Mouse (Mus musculus): ENCODE measurements at regions not wholly inside any gene's neighbourhood (a gene's known extent, or its start where the extent isn't known, plus 50 kb on each side); places are given as distances from the start of the nearest gene placed in this dataset.

DNA sequence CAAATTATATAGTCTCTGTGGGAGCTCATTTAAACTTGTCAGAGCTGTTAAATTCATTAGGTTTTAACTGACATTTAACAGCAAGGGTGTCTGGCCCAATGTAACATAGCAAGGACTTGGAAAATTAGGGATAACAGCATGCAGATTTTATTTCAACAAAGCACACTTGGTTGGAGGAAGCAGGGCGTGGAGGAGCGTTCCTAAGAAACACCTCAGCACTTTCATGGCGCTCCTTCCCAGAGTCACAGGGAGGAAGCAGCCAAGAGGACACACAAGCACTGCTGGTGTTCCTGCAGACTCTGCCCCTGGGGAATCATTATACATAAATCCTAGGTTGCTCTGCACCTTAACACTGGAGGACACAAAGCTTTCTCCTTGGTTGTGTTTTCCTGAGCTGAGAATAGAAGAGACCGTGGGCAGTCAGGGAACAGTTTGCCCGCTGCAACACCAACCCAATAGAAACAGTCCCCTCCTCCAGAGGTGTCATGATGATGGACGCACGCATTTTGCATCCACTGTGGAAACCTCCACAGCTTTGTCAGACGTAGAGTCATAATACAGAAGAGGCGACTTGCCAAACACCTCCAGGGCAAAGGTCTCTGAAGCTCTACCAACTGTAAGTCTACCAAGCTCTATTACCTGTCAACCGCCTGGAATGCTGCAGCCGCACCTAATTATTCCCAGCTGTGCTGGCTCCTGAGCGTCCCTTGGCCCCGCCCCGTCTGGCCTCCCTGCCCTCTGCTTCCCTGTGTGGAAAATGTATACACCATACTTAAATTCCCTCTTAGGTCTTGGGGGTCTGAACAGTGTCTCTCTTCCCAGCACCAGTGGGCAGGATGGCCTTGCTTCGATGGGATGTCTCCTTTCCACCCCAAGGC lies 131.3 kb downstream of the Spata18 start:
- Histone ChIP-seq H3K4me1 (ENCODE audit: control insufficient read depth, insufficient read depth, low read length) (no peaks in the 10 kb centered on the region), H3K4me3 (ENCODE audit: insufficient read depth, low read depth, low read length) (no peak overlapping the region), H3K27ac (ENCODE audit: insufficient read depth, low read depth, low read length) (no peak overlapping the region)
- 77% methylated on average over 15 of the region's 15 CpGs for WGBS
- TF ChIP-seq CTCF (IDR thresholded peaks at IDR 0.05; ENCODE audit: insufficient read depth, low read depth, low read length) = no peak
- TF ChIP-seq POLR2A (IDR thresholded peaks at IDR 0.05; ENCODE audit: insufficient read depth, low read depth, low read length) = no peak

- TF ChIP-seq CTCF (IDR thresholded peaks at IDR 0.05; ENCODE audit: insufficient read depth, low read depth, low read length) (no peak), POLR2A (IDR thresholded peaks at IDR 0.05; ENCODE audit: insufficient read depth, low read depth, low read length) (no peak)
- 86% methylated on average over 5 of the region's 5 CpGs for WGBS
- Histone ChIP-seq H3K4me1 (ENCODE audit: control insufficient read depth, insufficient read depth, low read length) (no peaks in the 10 kb centered on the region), H3K4me3 (ENCODE audit: insufficient read depth, low read depth, low read length) (no peak overlapping the region), H3K27ac (ENCODE audit: insufficient read depth, low read depth, low read length) (no peak overlapping the region)
Observed at GRCm38 (mm10) chr5:73787275-73787674, 136.1 kb downstream of the Spata18 start.

DNA sequence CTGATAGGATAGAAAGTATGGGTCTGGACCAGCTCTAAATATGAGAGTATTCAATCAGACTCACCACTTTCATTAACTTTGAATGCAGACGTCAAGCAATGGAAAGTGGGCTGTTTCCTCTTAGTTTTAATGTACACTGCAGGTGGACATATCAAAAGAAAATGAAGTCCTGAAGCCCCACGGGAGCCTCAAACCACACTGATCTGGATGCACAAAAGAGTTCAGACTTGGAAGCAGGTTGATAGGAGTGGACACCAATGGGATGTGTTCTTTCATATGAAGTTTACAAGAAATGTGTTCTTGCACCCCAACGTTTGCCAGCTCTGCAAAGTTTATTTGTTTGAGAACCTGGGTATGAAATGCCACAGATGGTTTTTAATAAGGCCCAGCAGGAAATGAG lies 141.0 kb downstream of the Spata18 start:
- TF ChIP-seq POLR2A (IDR thresholded peaks at IDR 0.05; ENCODE audit: insufficient read depth, low read depth, low read length) (no peak), CTCF (IDR thresholded peaks at IDR 0.05; ENCODE audit: insufficient read depth, low read depth, low read length) (no peak)
- no peak overlapping the region for H3K27ac ChIP-seq (ENCODE audit: insufficient read depth, low read depth, low read length)
- no peaks in the 10 kb centered on the region for H3K4me1 ChIP-seq (ENCODE audit: control insufficient read depth, insufficient read depth, low read length)
- H3K4me3 ChIP-seq (ENCODE audit: insufficient read depth, low read depth, low read length) = no peak overlapping the region
- 83% methylated on average over 3 of the region's 3 CpGs for WGBS

DNA sequence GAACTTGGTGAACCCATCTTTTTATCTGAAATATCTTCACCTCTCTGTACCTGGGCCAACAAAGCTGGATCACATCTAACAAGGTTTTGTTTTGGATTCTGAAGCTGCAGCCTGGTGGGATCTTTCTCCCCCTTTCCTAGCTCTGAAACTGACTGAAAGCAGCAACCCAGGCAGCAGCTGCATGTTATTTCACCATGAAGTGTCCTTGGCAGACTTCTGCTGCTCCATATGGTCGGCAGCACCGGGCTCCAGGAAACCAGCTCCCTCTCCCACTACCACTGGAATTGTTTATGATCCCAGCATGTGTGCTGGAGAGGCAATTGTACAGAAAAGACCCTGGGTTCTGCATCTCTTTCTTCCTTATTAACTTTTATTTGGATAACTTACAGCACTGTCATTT lies 145.0 kb downstream of the Spata18 start:
- TF ChIP-seq POLR2A (IDR thresholded peaks at IDR 0.05; ENCODE audit: insufficient read depth, low read depth, low read length) (no peak), CTCF (IDR thresholded peaks at IDR 0.05; ENCODE audit: insufficient read depth, low read depth, low read length) (no peak)
- Histone ChIP-seq H3K4me1 (ENCODE audit: control insufficient read depth, insufficient read depth, low read length) (no peaks in the 10 kb centered on the region), H3K27ac (ENCODE audit: insufficient read depth, low read depth, low read length) (no peak overlapping the region), H3K4me3 (ENCODE audit: insufficient read depth, low read depth, low read length) (no peak overlapping the region)
- WGBS = 58% methylated on average over 2 of the region's 2 CpGs

DNA sequence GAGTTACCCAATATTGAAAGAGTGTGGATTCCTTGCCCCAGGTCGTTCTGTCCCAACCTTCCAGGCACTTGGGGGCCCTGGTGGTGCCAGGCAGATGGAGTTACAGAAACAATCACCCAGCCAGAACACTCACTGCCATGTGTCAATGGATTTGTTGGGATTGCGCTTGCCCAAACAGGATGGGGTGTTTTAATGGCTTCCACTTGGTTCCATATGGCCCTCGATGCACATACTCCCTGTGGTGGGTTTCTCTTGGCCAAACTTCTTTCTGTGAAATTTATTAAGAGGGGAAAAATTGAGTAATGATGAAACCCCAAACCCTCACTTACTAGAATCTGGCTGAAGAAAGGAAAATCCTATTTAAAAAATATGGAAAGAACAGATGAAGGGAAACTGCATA lies 146.8 kb downstream of the Spata18 start:
- no peak for TF ChIP-seq POLR2A (IDR thresholded peaks at IDR 0.05; ENCODE audit: insufficient read depth, low read depth, low read length)
- no peak for TF ChIP-seq CTCF (IDR thresholded peaks at IDR 0.05; ENCODE audit: insufficient read depth, low read depth, low read length)
- WGBS = 92% methylated on average over 3 of the region's 3 CpGs
- Histone ChIP-seq H3K27ac (ENCODE audit: insufficient read depth, low read depth, low read length) (no peak overlapping the region), H3K4me1 (ENCODE audit: control insufficient read depth, insufficient read depth, low read length) (no peaks in the 10 kb centered on the region), H3K4me3 (ENCODE audit: insufficient read depth, low read depth, low read length) (no peak overlapping the region)

GRCm38 (mm10) chr5:73803431-73803830 lies 152.3 kb downstream of the Spata18 start:
- no peak overlapping the region for H3K4me3 ChIP-seq (ENCODE audit: insufficient read depth, low read depth, low read length)
- 70% methylated on average over 1 of the region's 1 CpGs for WGBS
- TF ChIP-seq POLR2A (IDR thresholded peaks at IDR 0.05; ENCODE audit: insufficient read depth, low read depth, low read length) (no peak), CTCF (IDR thresholded peaks at IDR 0.05; ENCODE audit: insufficient read depth, low read depth, low read length) (no peak)
- no peak overlapping the region for H3K27ac ChIP-seq (ENCODE audit: insufficient read depth, low read depth, low read length)
- no peaks in the 10 kb centered on the region for H3K4me1 ChIP-seq (ENCODE audit: control insufficient read depth, insufficient read depth, low read length)

DNA sequence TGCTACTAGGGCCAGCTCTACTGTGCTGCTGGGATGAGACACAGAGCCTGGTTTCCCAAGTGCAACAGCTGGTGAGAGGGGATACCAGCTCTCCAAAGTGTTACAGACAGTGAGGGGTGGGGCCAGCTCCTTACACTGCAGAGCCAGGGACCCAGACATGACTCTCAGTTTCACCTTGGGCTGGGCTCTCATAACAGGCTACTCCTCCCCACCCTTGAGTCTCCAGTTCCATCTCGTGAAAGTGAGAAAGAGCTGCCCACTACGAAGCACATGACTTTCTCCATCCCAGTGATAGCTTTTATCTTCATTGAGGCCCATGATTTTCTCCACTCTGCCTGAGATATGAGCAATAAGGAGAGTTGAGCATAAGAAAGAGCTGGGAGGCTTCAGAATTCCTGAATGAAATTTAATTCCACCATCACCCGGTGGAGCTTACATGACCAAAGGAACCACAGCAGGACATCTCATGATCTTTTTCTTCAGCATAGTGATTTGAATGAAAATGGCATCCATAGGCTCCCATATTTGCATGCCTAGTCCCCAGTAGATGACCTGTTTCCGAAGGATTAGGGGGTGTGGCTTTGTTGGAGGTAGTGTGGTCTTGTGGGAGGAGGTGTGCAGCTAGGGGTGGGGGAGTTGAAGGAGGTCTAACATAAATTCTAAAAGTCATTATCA lies 153.5 kb downstream of the Spata18 start:
- no peak overlapping the region for H3K27ac ChIP-seq (ENCODE audit: insufficient read depth, low read depth, low read length)
- 66% methylated on average over 4 of the region's 4 CpGs for WGBS

GRCm38 (mm10) chr5:73810660-73811059 lies 159.5 kb downstream of the Spata18 start:
- no peak overlapping the region for H3K4me3 ChIP-seq (ENCODE audit: insufficient read depth, low read depth, low read length)
- TF ChIP-seq POLR2A (IDR thresholded peaks at IDR 0.05; ENCODE audit: insufficient read depth, low read depth, low read length) (no peak), CTCF (IDR thresholded peaks at IDR 0.05; ENCODE audit: insufficient read depth, low read depth, low read length) (no peak)
- no peaks in the 10 kb centered on the region for H3K4me1 ChIP-seq (ENCODE audit: control insufficient read depth, insufficient read depth, low read length)
- no peak overlapping the region for H3K27ac ChIP-seq (ENCODE audit: insufficient read depth, low read depth, low read length)
- 89% methylated on average over 3 of the region's 3 CpGs for WGBS

More for the DNA sequence above, 153.5 kb downstream of the Spata18 start:
- no peaks in the 10 kb centered on the region for H3K4me1 ChIP-seq (ENCODE audit: control insufficient read depth, insufficient read depth, low read length)
- TF ChIP-seq POLR2A (IDR thresholded peaks at IDR 0.05; ENCODE audit: insufficient read depth, low read depth, low read length) (no peak), CTCF (IDR thresholded peaks at IDR 0.05; ENCODE audit: insufficient read depth, low read depth, low read length) (no peak)
- H3K4me3 ChIP-seq (ENCODE audit: insufficient read depth, low read depth, low read length) = no peak overlapping the region

- H3K4me3 ChIP-seq (ENCODE audit: insufficient read depth, low read depth, low read length) = no peak overlapping the region
Observed at GRCm38 (mm10) chr5:73811094-73811521, 159.9 kb downstream of the Spata18 start.

More at GRCm38 (mm10) chr5:73811094-73811521, 159.9 kb downstream of the Spata18 start:
- Histone ChIP-seq H3K27ac (ENCODE audit: insufficient read depth, low read depth, low read length) (no peak overlapping the region), H3K4me1 (ENCODE audit: control insufficient read depth, insufficient read depth, low read length) (no peaks in the 10 kb centered on the region)
- TF ChIP-seq POLR2A (IDR thresholded peaks at IDR 0.05; ENCODE audit: insufficient read depth, low read depth, low read length) = no peak
- no peak for TF ChIP-seq CTCF (IDR thresholded peaks at IDR 0.05; ENCODE audit: insufficient read depth, low read depth, low read length)
- WGBS = 92% methylated on average over 3 of the region's 3 CpGs

All from olfactory bulb, adult 2 months (tissue).